Mouse (Mus musculus) kidney, embryonic 14.5 days (tissue): Measurements from ENCODE around the gene Sult1b1. TPM values are rescaled to one million over a fixed set of nuclear protein-coding genes. Genes with fewer than 3 reads are reported as not detected.
"Not testable (repeated sequence)": the region's sequence is repeated elsewhere in the genome, so short reads cannot be mapped to it uniquely, and the experiment has no call there.

ENCODE experiments used
- ATAC-seq: fragments of 200-750 bp; cut with Nextera tagmentation; 2 replicates; pipeline ENCODE4 v1.8.0; 2017; ENCODE audit warnings: moderate number of reproducible peaks, mild to moderate bottlenecking, moderate TSS enrichment, moderate library complexity; ENCODE audit not compliant: low FRiP score, low TSS enrichment
- H3K27ac ChIP-seq: fragments of 300-500 bp; sonication (generic); 2 replicates; pipeline ENCODE4 v1.5.1; 2014; ENCODE audit warnings: low read depth, mild to moderate bottlenecking, low read length, moderate library complexity, mixed read lengths
- H3K27me3 ChIP-seq: fragments of 300-500 bp; sonication (generic); 2 replicates; pipeline ENCODE4 v1.6.1; 2014; ENCODE audit warnings: mild to moderate bottlenecking, low read length; ENCODE audit not compliant: control insufficient read depth, insufficient read depth
- H3K36me3 ChIP-seq: fragments of 300-500 bp; sonication (generic); 2 replicates; pipeline ENCODE4 v1.6.1; 2014; ENCODE audit warnings: low read length, mixed read lengths; ENCODE audit not compliant: control insufficient read depth, insufficient read depth
- H3K4me1 ChIP-seq: fragments of 300-500 bp; sonication (generic); 2 replicates; pipeline ENCODE4 v1.6.1; 2014; ENCODE audit warnings: low read length, mixed read lengths; ENCODE audit not compliant: control insufficient read depth, insufficient read depth
- H3K4me2 ChIP-seq: fragments of 300-500 bp; sonication (generic); replicated peaks from 2 replicates; pipeline ENCODE4 v1.6.1; 2014; ENCODE audit warnings: low read depth, mild to moderate bottlenecking, low read length
- H3K4me3 ChIP-seq: fragments of 300-500 bp; sonication (generic); 2 replicates; pipeline ENCODE4 v1.5.1; 2014; ENCODE audit warnings: mild to moderate bottlenecking, low read length
- H3K9ac ChIP-seq: fragments of 300-500 bp; sonication (generic); 2 replicates; pipeline ENCODE4 v1.6.1; 2014; ENCODE audit warnings: low read depth, mild to moderate bottlenecking, low read length, moderate library complexity
- H3K9me3 ChIP-seq: fragments of 300-500 bp; sonication (generic); 2 replicates; pipeline ENCODE4 v1.6.1; 2016; ENCODE audit warnings: low read length; ENCODE audit not compliant: control insufficient read depth
- WGBS: fragments of 180-500 bp; shearing (Covaris S2); extraction: QIAGEN DNeasy Blood & Tissue Kit; methylation state at CpG from one replicate; pipeline ENCODE4 v1.1.7; 2014; 5-methylcytosine and 5-hydroxymethylcytosine counted together
- polyA plus RNA-seq: library from polyadenylated mRNA; unstranded; fragments of >200 nt; fragmentation: Nextera tagmentation; extraction: Ambion mirVana; gene quantifications from 2 replicates; pipeline ENCODE4 v1.2.1, GENCODE M21; 2014

The Sult1b1 gene
- polyA plus RNA-seq, 1 experiment from 2014 or later = 1.6 TPM

- H3K27ac ChIP-seq = no peak within 1 kb of the TSS
- H3K27me3 ChIP-seq = no peaks in the 10 kb centered on the region
- 96% methylated on average over 1 of the region's 1 CpGs for WGBS
- no peak within 1 kb of the TSS for H3K4me2 ChIP-seq
- H3K4me3 ChIP-seq = no peak within 1 kb of the TSS
- H3K9ac ChIP-seq = no peak within 1 kb of the TSS
- no peak for ATAC-seq
- H3K4me1 ChIP-seq = no peaks in the 10 kb centered on the region
- H3K9me3 ChIP-seq = no peaks in the 10 kb centered on the region
- H3K36me3 ChIP-seq = no peaks in the 10 kb centered on the region
Measured at GRCm38 (mm10) chr5:87490771-87491170, 47.2 kb downstream of the Sult1b1 start, which contains the start of gene Ugt2a1. TSS of gene Ugt2a1 (minus strand) at chr5:87490871.

GRCm38 (mm10) chr5:87486706-87487105, 51.3 kb downstream of the Sult1b1 start, which contains the start of gene Gm43638:
TSS of gene Gm43638 (minus strand) at chr5:87486806.
- H3K36me3 ChIP-seq, ATAC-seq, H3K27ac ChIP-seq, H3K27me3 ChIP-seq, H3K4me1 ChIP-seq, H3K9ac ChIP-seq, H3K4me2 ChIP-seq, H3K4me3 ChIP-seq, H3K9me3 ChIP-seq: not testable (repeated sequence)
- 88% methylated on average over 1 of the region's 1 CpGs for WGBS

- no peak within 1 kb of the TSS for H3K4me3 ChIP-seq
- ATAC-seq = no peak
- H3K4me2 ChIP-seq = no peak within 1 kb of the TSS
- H3K9ac ChIP-seq = no peak within 1 kb of the TSS
- H3K4me1 ChIP-seq = no peaks in the 10 kb centered on the region
- H3K27me3 ChIP-seq = no peaks in the 10 kb centered on the region
- 80% methylated on average over 5 of the region's 5 CpGs for WGBS
- no peak within 1 kb of the TSS for H3K27ac ChIP-seq
- H3K36me3 ChIP-seq = no peaks in the 10 kb centered on the region
- no peaks in the 10 kb centered on the region for H3K9me3 ChIP-seq
Measured at GRCm38 (mm10) chr5:87482160-87482559, 55.8 kb downstream of the Sult1b1 start, which contains the start of gene Ugt2a2. TSS of gene Ugt2a2 (minus strand) at chr5:87482260.

Other genes with a start within 250 kb of the Sult1b1 start
- not detected in 2 replicates for gene Ugt2a3, start 201.0 kb downstream of the Sult1b1 start, polyA plus RNA-seq
- 0.43 and 2.6 TPM in 2 replicates for gene Ugt2b38, start 114.0 kb downstream of the Sult1b1 start, polyA plus RNA-seq
- not detected in 2 replicates for gene Ugt2a2, start 55.9 kb downstream of the Sult1b1 start, polyA plus RNA-seq
- gene Gm43638, start 51.4 kb downstream of the Sult1b1 start, polyA plus RNA-seq = not detected in 2 replicates
- not detected in 2 replicates for gene Ugt2a1, start 47.3 kb downstream of the Sult1b1 start, polyA plus RNA-seq
- gene Sult1d1, start 30.8 kb upstream of the Sult1b1 start, polyA plus RNA-seq = 16.7 and 31.0 TPM in 2 replicates
- 1.2 and 1.4 TPM in 2 replicates for gene Sult1e1, start 53.4 kb upstream of the Sult1b1 start, polyA plus RNA-seq
- gene Csn1s1, start 128.0 kb upstream of the Sult1b1 start, polyA plus RNA-seq = not detected in 2 replicates
- not detected in 2 replicates for gene Csn2, start 161.4 kb upstream of the Sult1b1 start, polyA plus RNA-seq
- not detected in 2 replicates for gene Csn1s2a, start 236.4 kb upstream of the Sult1b1 start, polyA plus RNA-seq